ENCODE assay signal across 9 mouse cellular contexts in genomic region chr8:123145279-123145678, GRCm38 (mm10). TPM values are rescaled to one million over a fixed set of nuclear protein-coding genes. Genes with fewer than 3 reads are reported as not detected.
A peak's percentile ranks its signal among the peaks of the same experiment; 100 is the strongest.
DNase-seq lines count a peak whose midpoint lies in the region; ATAC-seq and TF ChIP-seq lines count a peak whose summit lies in the region.
"Had no signal": no experiment of that assay in that cellular context is flagged by ENCODE, and none has a peak within 500 bp of the region (broad histone marks: within the 10 kb centered on the region; RNA-seq: fewer than 3 reads in every experiment).

No protein-coding gene starts in this region.

- no peak for TF ChIP-seq EP300 in ES-Bruce4 (IDR thresholded peaks at IDR 0.05; ENCODE audit: insufficient read depth, low read depth, low read length)
- no peak for TF ChIP-seq EP300 in stomach, postnatal 0 days (optimal IDR thresholded peaks at IDR 0.05)

- ATAC-seq in stomach, postnatal 0 days (ENCODE audit: low FRiP score, low TSS enrichment) = no peak
- ATAC-seq in neural tube, embryonic 15.5 days (ENCODE audit: low FRiP score) = no peak
- ATAC-seq: Patski had no signal

- H3K4me2 ChIP-seq in stomach, postnatal 0 days (replicated peaks; ENCODE audit: low read depth) = no peak overlapping the region
- no peak overlapping the region for H3K4me2 ChIP-seq in neural tube, embryonic 15.5 days

- peak; percentile 41 for DNase-seq in heart, adult 8-10 months (ENCODE audit: low spot score)
- no peak for DNase-seq in heart, embryonic 10.5 days (ENCODE audit: low spot score)
- DNase-seq in embryo, embryonic 9.5 days (ENCODE audit: extremely low spot score) = peak; percentile 34
- peak; percentile 71 to 83 for DNase-seq in kidney, postnatal 36 days
- DNase-seq in stomach, postnatal 0 days (ENCODE audit: low spot score) = peak; percentile 55
- no peak for DNase-seq in right cerebral cortex, postnatal 25 days

- WGBS in heart, embryonic 10.5 days = 55% methylated on average over 6 of the region's 6 CpGs
- WGBS in stomach, postnatal 0 days = 50% methylated on average over 6 of the region's 6 CpGs
- WGBS in neural tube, embryonic 15.5 days = 68% methylated on average over 6 of the region's 6 CpGs

- no peak for TF ChIP-seq POLR2A in ES-Bruce4 (IDR thresholded peaks at IDR 0.05; ENCODE audit: insufficient read depth, low read length)

- no peaks in the 10 kb centered on the region for H3K27me3 ChIP-seq in heart, embryonic 10.5 days (ENCODE audit: insufficient read depth, poor library complexity, severe bottlenecking)
- H3K27me3 ChIP-seq in ES-Bruce4 (ENCODE audit: control insufficient read depth, insufficient read depth, low read length, poor library complexity, severe bottlenecking) = no peaks in the 10 kb centered on the region
- no peaks in the 10 kb centered on the region for H3K27me3 ChIP-seq in stomach, postnatal 0 days (ENCODE audit: control insufficient read depth, insufficient read depth, low read length)
- H3K27me3 ChIP-seq in neural tube, embryonic 15.5 days (replicated peaks) = no peaks in the 10 kb centered on the region

- no peak overlapping the region for H3K4me3 ChIP-seq in heart, embryonic 10.5 days
- no peak overlapping the region for H3K4me3 ChIP-seq in ES-Bruce4 (ENCODE audit: low read depth, low read length)
- no peak overlapping the region for H3K4me3 ChIP-seq in stomach, postnatal 0 days (ENCODE audit: low read depth, low read length)
- H3K4me3 ChIP-seq in neural tube, embryonic 15.5 days (replicated peaks) = no peak overlapping the region

- no peaks in the 10 kb centered on the region for H3K4me1 ChIP-seq in heart, embryonic 10.5 days
- H3K4me1 ChIP-seq in ES-Bruce4 (ENCODE audit: control insufficient read depth, insufficient read depth, low read length) = peaks cover 2% of the 10 kb centered on the region
- H3K4me1 ChIP-seq in stomach, postnatal 0 days (replicated peaks; ENCODE audit: control insufficient read depth, insufficient read depth) = 0 out of 2 replicates have a peak, but pooled peaks cover 5% of the 10 kb centered on the region
- peaks cover 3% of the 10 kb centered on the region; the same call in 1 of the 2 replicates for H3K4me1 ChIP-seq in neural tube, embryonic 15.5 days

- TF ChIP-seq CTCF in ES-Bruce4 (IDR thresholded peaks at IDR 0.05; ENCODE audit: low read depth, low read length) = peak; percentile 39
- TF ChIP-seq CTCF in stomach, postnatal 0 days (IDR thresholded peaks at IDR 0.05; ENCODE audit: low read depth) = peak; percentile 73

- H3K9me3 ChIP-seq in heart, embryonic 10.5 days = no peaks in the 10 kb centered on the region
- no peaks in the 10 kb centered on the region for H3K9me3 ChIP-seq in ES-Bruce4 (replicated peaks; ENCODE audit: control insufficient read depth, insufficient read depth, low read length, poor library complexity, severe bottlenecking)
- no peaks in the 10 kb centered on the region for H3K9me3 ChIP-seq in stomach, postnatal 0 days (ENCODE audit: control insufficient read depth, low read length)
- H3K9me3 ChIP-seq in neural tube, embryonic 15.5 days (replicated peaks) = no peaks in the 10 kb centered on the region

- no peak overlapping the region for H3K9ac ChIP-seq in ES-Bruce4 (ENCODE audit: low read depth, poor library complexity, severe bottlenecking)
- no peak overlapping the region for H3K9ac ChIP-seq in stomach, postnatal 0 days (ENCODE audit: low read length)
- H3K9ac ChIP-seq in neural tube, embryonic 15.5 days (replicated peaks) = no peak overlapping the region

- no peaks in the 10 kb centered on the region for H3K36me3 ChIP-seq in heart, embryonic 10.5 days
- no peaks in the 10 kb centered on the region for H3K36me3 ChIP-seq in ES-Bruce4 (ENCODE audit: control insufficient read depth, insufficient read depth, low read length, poor library complexity, severe bottlenecking)
- H3K36me3 ChIP-seq in stomach, postnatal 0 days (ENCODE audit: control insufficient read depth, insufficient read depth, low read length) = no peaks in the 10 kb centered on the region
- H3K36me3 ChIP-seq in neural tube, embryonic 15.5 days = no peaks in the 10 kb centered on the region

- H3K27ac ChIP-seq in heart, embryonic 10.5 days = no peak overlapping the region
- H3K27ac ChIP-seq in ES-Bruce4 (ENCODE audit: insufficient read depth, low read length) = no peak overlapping the region
- no peak overlapping the region; the same call in 1 of the 2 replicates for H3K27ac ChIP-seq in stomach, postnatal 0 days (replicated peaks)
- no peak overlapping the region for H3K27ac ChIP-seq in neural tube, embryonic 15.5 days (replicated peaks)

RNA-seq across cellular contexts. Expression of gene Sult5a1, which starts 12.8 kb away (rescaled TPM):
- under 1 TPM; 0.34 to 0.87 (median 0.60) TPM for total RNA-seq in heart, adult 8-10 months (2022)
- polyA plus RNA-seq in heart, embryonic 10.5 days (2016; fragmentation: Nextera tagmentation; extraction: Ambion mirVana) = 9.3 and 12.3 TPM in 2 replicates
- 2.2 and 2.9 TPM in 2 replicates for polyA plus RNA-seq in ES-Bruce4 (2011; ENCODE audit: insufficient read depth, insufficient read length, low read depth, missing spikeins)
- polyA plus RNA-seq in stomach, postnatal 0 days (2015; fragmentation: Nextera tagmentation; extraction: Ambion mirVana) = 7.8 and 9.3 TPM in 2 replicates
- polyA plus RNA-seq in neural tube, embryonic 15.5 days (2015; fragmentation: Nextera tagmentation; extraction: Ambion mirVana) = 2.2 and 3.4 TPM in 2 replicates

RNA-seq across cellular contexts. Expression of gene Cpne7, which starts 28.1 kb away (rescaled TPM):
- total RNA-seq in heart, adult 8-10 months (2022) = 1 to 10 TPM in 2 of 4 experiments, under 1 TPM in 2; 0.52 to 1.7 (median 0.89) TPM
- 0.76 and 1.5 TPM in 2 replicates for polyA plus RNA-seq in heart, embryonic 10.5 days (2016; fragmentation: Nextera tagmentation; extraction: Ambion mirVana)
- 2.9 and 3.2 TPM in 2 replicates for polyA plus RNA-seq in ES-Bruce4 (2011; ENCODE audit: insufficient read depth, insufficient read length, low read depth, missing spikeins)
- 1.4 TPM in 2 replicates for polyA plus RNA-seq in stomach, postnatal 0 days (2015; fragmentation: Nextera tagmentation; extraction: Ambion mirVana)
- polyA plus RNA-seq in neural tube, embryonic 15.5 days (2015; fragmentation: Nextera tagmentation; extraction: Ambion mirVana) = 3.7 and 4.7 TPM in 2 replicates

RNA-seq across cellular contexts. Expression of gene Dpep1, which starts 40.8 kb away (rescaled TPM):
- total RNA-seq in heart, adult 8-10 months (2022) = 10 to 100 TPM; 22.6 to 45.5 (median 37.4) TPM
- 1.9 and 5.2 TPM in 2 replicates for polyA plus RNA-seq in heart, embryonic 10.5 days (2016; fragmentation: Nextera tagmentation; extraction: Ambion mirVana)
- not detected in 2 replicates for polyA plus RNA-seq in ES-Bruce4 (2011; ENCODE audit: insufficient read depth, insufficient read length, low read depth, missing spikeins)
- 10.0 and 13.6 TPM in 2 replicates for polyA plus RNA-seq in stomach, postnatal 0 days (2015; fragmentation: Nextera tagmentation; extraction: Ambion mirVana)
- polyA plus RNA-seq in neural tube, embryonic 15.5 days (2015; fragmentation: Nextera tagmentation; extraction: Ambion mirVana) = 0.41 and 1.1 TPM in 2 replicates
- polyA plus RNA-seq: Patski had no signal

RNA-seq across cellular contexts. Expression of gene Rpl13, which starts 43.1 kb away (rescaled TPM):
- total RNA-seq in heart, adult 8-10 months (2022) = 100 to 1,000 TPM; 402 to 462 (median 427) TPM
- polyA plus RNA-seq in heart, embryonic 10.5 days (2016; fragmentation: Nextera tagmentation; extraction: Ambion mirVana) = 1,165 and 1,266 TPM in 2 replicates
- polyA plus RNA-seq in ES-Bruce4 (2011; ENCODE audit: insufficient read depth, insufficient read length, low read depth, missing spikeins) = 2,572 and 2,592 TPM in 2 replicates
- 1,460 and 1,506 TPM in 2 replicates for polyA plus RNA-seq in stomach, postnatal 0 days (2015; fragmentation: Nextera tagmentation; extraction: Ambion mirVana)
- polyA plus RNA-seq in neural tube, embryonic 15.5 days (2015; fragmentation: Nextera tagmentation; extraction: Ambion mirVana) = 659 and 826 TPM in 2 replicates

Comparison
In these comparisons a context has a peak if more than half of its experiments do, and no peak if none do; other contexts are left out.
1. DNase-seq: peak in heart, adult 8-10 months (single experiment), embryo, embryonic 9.5 days (single experiment), kidney, postnatal 36 days (2 of 2) and stomach, postnatal 0 days (single experiment); none in heart, embryonic 10.5 days (single experiment) and right cerebral cortex, postnatal 25 days (single experiment).